Mouse (Mus musculus) C2C12 (cell line): ENCODE results near the gene Gm49353.
A peak's percentile ranks its signal among the peaks of the same experiment; 100 is the strongest.

Experiments used
- CTCF ChIP-seq: IDR thresholded peaks from one replicate; pipeline ENCODE4 v1.5.1; 2011; ENCODE audit not compliant: control insufficient read depth, insufficient read depth, insufficient read length
- MYOD1 ChIP-seq: IDR thresholded peaks from one replicate; pipeline ENCODE4 v1.6.1; 2011; ENCODE audit warnings: low read depth; ENCODE audit not compliant: control insufficient read depth, insufficient read length

GRCm38 (mm10) chr10:29211453-29211852 is 12.7 kb downstream of the Gm49353 start, which contains the start of gene 9330159F19Rik:
- TF ChIP-seq CTCF, result no peak
- peak; percentile 28 for TF ChIP-seq MYOD1
